Mouse (Mus musculus): ENCODE results near the gene Mns1. TPM values are rescaled to one million over a fixed set of nuclear protein-coding genes. Genes with fewer than 3 reads are reported as not detected.

The Mns1 gene
- 36.4 and 41.9 TPM in 2 replicates for polyA plus RNA-seq (2015; fragmentation: Nextera tagmentation; extraction: Ambion mirVana)

DNA sequence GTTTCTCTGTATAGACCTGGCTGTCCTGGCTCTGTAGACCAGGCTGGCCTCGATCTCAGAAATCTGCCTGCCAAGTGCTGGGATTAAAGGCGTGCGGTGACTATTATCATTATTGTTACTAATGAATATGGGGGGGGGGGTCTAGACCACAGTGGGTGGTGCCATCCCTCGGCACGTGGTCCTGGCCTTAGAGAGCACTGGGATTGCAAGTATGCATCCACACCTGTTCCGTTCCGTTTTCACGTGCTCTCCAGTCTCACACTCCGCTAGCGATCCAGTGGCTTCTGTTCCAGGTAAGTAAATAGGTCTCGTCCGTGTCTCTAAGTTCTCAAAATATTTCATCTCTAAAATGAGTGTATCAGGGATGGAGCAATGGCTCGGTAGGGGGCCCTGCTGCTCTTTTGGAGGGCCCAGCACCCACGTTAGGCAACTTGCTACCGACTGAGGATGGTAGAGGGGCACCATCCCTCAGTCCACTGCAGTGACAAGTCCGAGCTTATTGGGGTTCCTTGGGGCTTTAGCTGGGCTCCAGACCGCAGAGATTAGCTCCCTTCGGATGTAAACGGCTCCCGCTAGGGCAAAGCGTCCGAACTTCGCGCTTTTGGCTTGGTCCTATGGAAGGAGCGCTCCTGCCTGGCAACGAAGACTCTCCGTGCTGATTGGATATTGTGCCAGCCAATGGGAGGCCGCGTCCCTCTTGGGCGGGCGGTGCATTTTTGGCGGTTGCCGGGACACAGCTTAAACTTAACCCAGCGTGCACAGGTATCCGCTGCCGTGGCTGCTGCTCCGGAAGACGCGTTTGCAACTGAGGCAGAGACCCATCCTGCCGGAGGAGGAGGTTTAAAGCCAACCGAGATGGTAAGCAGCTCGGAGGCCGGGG, at the start of gene Mns1:
Mns1 (plus strand) TSS at position 190 of the 880 bp plus-strand sequence.
- peak within 1 kb of the TSS; percentile 70 for H3K9ac ChIP-seq (replicated peaks)

DNA sequence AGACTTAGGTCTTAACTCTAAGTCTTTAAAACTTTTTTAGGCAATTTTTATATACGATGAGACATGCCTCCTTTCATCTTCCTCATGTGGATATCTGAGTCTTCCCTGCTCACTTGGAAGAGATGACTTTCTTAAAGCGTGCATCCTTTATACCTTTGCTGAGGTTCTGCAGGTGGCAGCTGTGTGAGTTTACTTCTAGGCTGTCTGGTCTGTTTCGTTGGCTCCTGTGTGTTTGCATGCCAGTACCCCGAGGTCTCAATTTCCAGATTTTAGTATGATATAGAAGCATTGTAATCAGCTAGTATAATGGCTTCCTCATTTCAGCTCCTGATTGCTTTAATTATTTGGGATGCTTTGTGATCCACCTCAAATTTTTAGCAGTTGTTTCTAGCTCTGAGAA, 48.9 kb upstream of the Mns1 start:
- ATAC-seq = no peak
- no peaks in the 10 kb centered on the region for H3K36me3 ChIP-seq (replicated peaks; ENCODE audit: insufficient read depth, low read length)
- no peaks in the 10 kb centered on the region for H3K27me3 ChIP-seq (ENCODE audit: insufficient read depth, low read length)
- 74% methylated on average over 4 of the region's 4 CpGs for WGBS (ENCODE audit: insufficient replicate concordance)
- H3K4me1 ChIP-seq (ENCODE audit: insufficient read depth) = no peaks in the 10 kb centered on the region
- no peak overlapping the region for H3K9ac ChIP-seq (replicated peaks)
- no peak for TF ChIP-seq EP300 (IDR thresholded peaks at IDR 0.05; ENCODE audit: low read depth)
- TF ChIP-seq CTCF (IDR thresholded peaks at IDR 0.05; ENCODE audit: low read depth) = no peak
- H3K4me3 ChIP-seq (ENCODE audit: low read depth, low read length) = no peak overlapping the region
- H3K4me2 ChIP-seq (ENCODE audit: low read depth, low read length) = no peak overlapping the region
- DNase-seq = no peak
- no peaks in the 10 kb centered on the region for H3K9me3 ChIP-seq (ENCODE audit: low read length)
- no peak overlapping the region for H3K27ac ChIP-seq (ENCODE audit: low read depth)

More for the DNA sequence above, at the start of gene Mns1:
- DNase-seq (peak; percentile 97), ATAC-seq (peak; percentile 98)
- TF ChIP-seq EP300 (IDR thresholded peaks at IDR 0.05; ENCODE audit: low read depth) = peak; percentile 24; the same call in 1 of the 2 replicates
- peak; percentile 41; the same call in 1 of the 2 replicates for TF ChIP-seq CTCF (IDR thresholded peaks at IDR 0.05; ENCODE audit: low read depth)
- peak within 1 kb of the TSS; percentile 95 for H3K4me2 ChIP-seq (ENCODE audit: low read depth, low read length)
- no peaks in the 10 kb centered on the region for H3K9me3 ChIP-seq (ENCODE audit: low read length)
- peaks cover 23% of the 10 kb centered on the region for H3K4me1 ChIP-seq (ENCODE audit: insufficient read depth)
- H3K4me3 ChIP-seq (ENCODE audit: low read depth, low read length) = peak within 1 kb of the TSS; percentile 77
- no peaks in the 10 kb centered on the region for H3K27me3 ChIP-seq (ENCODE audit: insufficient read depth, low read length)
- H3K36me3 ChIP-seq (replicated peaks; ENCODE audit: insufficient read depth, low read length) = peaks cover under 1% of the 10 kb centered on the region; the same call in 1 of the 2 replicates
- 2% methylated on average over 43 of the region's 43 CpGs for WGBS (ENCODE audit: insufficient replicate concordance)
- peak within 1 kb of the TSS; percentile 86 for H3K27ac ChIP-seq (ENCODE audit: low read depth)

DNA sequence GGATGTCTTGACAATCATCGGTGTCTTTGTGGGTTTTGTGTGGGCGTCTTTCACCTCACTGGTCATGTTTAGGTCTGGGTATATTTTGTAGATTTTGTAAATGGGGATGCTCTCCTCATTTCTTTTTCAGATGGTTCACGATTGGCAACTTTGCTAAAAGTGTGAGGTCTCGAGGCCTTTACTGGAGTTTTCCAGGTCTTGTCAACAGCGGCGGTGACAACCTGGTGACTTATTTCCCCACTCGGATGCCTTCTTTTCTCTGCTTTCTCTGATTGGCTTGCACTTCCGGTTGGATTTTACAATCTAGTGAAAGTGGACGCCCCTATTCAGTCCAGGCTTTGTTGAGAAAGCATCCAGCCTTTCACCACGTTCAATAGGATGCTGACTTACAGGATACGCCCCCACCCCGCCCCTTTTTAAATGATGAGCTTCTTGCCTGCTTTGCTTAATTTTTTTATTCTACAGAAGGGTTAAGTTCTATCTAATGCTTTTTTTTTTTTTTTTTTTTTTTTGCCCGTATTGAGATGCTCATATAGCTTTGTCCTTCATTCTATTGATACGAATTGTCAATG, 48.3 kb upstream of the Mns1 start:
- DNase-seq (no peak), ATAC-seq (no peak)
- TF ChIP-seq CTCF (IDR thresholded peaks at IDR 0.05; ENCODE audit: low read depth) (no peak), EP300 (IDR thresholded peaks at IDR 0.05; ENCODE audit: low read depth) (no peak)
- Histone ChIP-seq H3K27ac (ENCODE audit: low read depth) (no peak overlapping the region), H3K4me1 (ENCODE audit: insufficient read depth) (no peaks in the 10 kb centered on the region), H3K9ac (replicated peaks) (no peak overlapping the region), H3K4me3 (ENCODE audit: low read depth, low read length) (no peak overlapping the region), H3K27me3 (ENCODE audit: insufficient read depth, low read length) (no peaks in the 10 kb centered on the region), H3K9me3 (ENCODE audit: low read length) (no peaks in the 10 kb centered on the region), H3K4me2 (ENCODE audit: low read depth, low read length) (no peak overlapping the region), H3K36me3 (replicated peaks; ENCODE audit: insufficient read depth, low read length) (no peaks in the 10 kb centered on the region)
- WGBS (ENCODE audit: insufficient replicate concordance) = 75% methylated on average over 14 of the region's 14 CpGs

DNA sequence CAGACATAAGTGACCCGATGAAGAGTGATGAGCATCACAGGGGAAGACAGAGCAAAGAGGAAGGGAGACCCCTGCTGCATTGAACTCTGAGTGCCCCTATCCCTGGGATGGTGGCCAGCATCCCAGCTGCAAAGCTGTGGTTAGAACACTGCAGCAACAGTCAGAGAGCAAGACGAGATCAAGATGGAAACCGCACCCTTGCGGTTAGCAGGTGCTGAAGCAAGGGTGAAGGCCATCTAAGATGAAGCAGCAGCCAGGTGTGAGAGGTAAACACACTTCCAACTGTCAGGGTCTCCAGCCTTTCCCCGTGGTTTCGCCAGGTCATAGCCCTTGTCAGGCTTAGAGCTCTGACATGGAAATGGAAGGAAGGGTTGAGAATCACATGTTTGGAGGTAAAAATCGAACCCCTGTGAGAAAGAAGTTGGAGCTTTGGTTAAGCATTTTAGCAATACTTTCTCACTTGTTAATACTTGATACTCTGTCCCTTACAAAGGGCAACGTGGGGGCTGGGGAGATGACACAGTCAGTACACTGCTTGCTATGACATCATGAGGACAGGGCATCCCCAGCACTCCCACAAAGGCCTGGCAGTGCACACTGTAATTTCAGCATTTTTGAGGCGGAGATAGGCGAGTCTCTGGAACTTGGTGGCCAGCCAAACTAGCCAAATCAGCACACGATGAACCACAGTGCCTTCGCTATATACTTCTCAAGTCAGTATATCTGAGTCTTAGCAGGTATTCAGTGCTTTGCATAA, 47.3 kb upstream of the Mns1 start:
- Histone ChIP-seq H3K36me3 (replicated peaks; ENCODE audit: insufficient read depth, low read length) (no peaks in the 10 kb centered on the region), H3K27ac (ENCODE audit: low read depth) (no peak overlapping the region), H3K9ac (replicated peaks) (no peak overlapping the region), H3K27me3 (ENCODE audit: insufficient read depth, low read length) (no peaks in the 10 kb centered on the region), H3K9me3 (ENCODE audit: low read length) (no peaks in the 10 kb centered on the region), H3K4me1 (ENCODE audit: insufficient read depth) (no peaks in the 10 kb centered on the region), H3K4me2 (ENCODE audit: low read depth, low read length) (no peak overlapping the region), H3K4me3 (ENCODE audit: low read depth, low read length) (no peak overlapping the region)
- TF ChIP-seq EP300 (IDR thresholded peaks at IDR 0.05; ENCODE audit: low read depth) = no peak
- TF ChIP-seq CTCF (IDR thresholded peaks at IDR 0.05; ENCODE audit: low read depth) = no peak
- DNase-seq (no peak), ATAC-seq (no peak)
- WGBS (ENCODE audit: insufficient replicate concordance) = 78% methylated on average over 12 of the region's 12 CpGs

DNA sequence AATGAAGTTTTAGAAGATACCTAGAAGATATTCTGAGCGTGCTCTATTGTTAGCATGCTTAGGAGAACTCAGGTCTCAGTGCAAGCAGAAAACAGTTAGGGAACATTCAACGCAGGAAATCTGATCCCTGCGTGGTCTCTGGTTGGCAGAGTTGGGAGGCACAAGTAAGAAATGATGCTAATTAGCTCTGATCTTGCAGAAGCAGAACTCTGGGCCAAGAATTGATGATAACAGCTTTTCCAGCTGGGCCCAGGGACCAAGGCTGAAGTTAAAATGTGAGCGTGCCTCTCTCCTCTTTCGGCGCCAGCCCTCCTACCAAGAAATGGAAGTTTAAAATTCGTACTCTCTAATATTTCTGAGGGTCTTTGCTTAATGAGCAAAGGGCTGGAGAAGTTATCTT, 45.1 kb upstream of the Mns1 start:
- H3K27me3 ChIP-seq (ENCODE audit: insufficient read depth, low read length) = no peaks in the 10 kb centered on the region
- 78% methylated on average over 7 of the region's 7 CpGs for WGBS (ENCODE audit: insufficient replicate concordance)
- no peak overlapping the region for H3K9ac ChIP-seq (replicated peaks)
- DNase-seq = no peak
- H3K4me2 ChIP-seq (ENCODE audit: low read depth, low read length) = no peak overlapping the region
- ATAC-seq = no peak
- peaks cover 4% of the 10 kb centered on the region; the same call in 1 of the 2 replicates for H3K4me1 ChIP-seq (ENCODE audit: insufficient read depth)
- no peaks in the 10 kb centered on the region for H3K9me3 ChIP-seq (ENCODE audit: low read length)
- no peaks in the 10 kb centered on the region for H3K36me3 ChIP-seq (replicated peaks; ENCODE audit: insufficient read depth, low read length)
- TF ChIP-seq EP300 (IDR thresholded peaks at IDR 0.05; ENCODE audit: low read depth) (no peak), CTCF (IDR thresholded peaks at IDR 0.05; ENCODE audit: low read depth) (no peak)
- no peak overlapping the region for H3K4me3 ChIP-seq (ENCODE audit: low read depth, low read length)
- H3K27ac ChIP-seq (ENCODE audit: low read depth) = no peak overlapping the region

DNA sequence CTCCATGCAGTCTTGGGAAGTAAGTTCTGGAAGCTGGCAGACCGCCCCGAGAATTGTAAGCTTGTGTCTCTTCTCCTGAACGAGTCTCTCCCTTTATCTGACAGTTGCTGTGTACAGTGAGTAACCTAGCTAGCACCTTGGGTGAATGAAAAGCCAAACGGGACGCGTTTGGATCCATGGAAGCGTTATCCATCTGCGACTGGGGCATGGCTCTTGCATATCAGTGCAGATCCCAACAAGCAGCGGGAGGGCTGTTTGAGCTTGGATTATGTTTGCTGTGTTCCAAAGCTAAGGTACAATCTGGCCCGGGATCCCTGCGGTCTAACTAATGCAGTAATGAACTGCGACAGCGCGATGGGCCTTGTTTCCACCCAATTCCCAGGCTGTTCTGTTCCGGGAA, 44.6 kb upstream of the Mns1 start:
- H3K9me3 ChIP-seq (ENCODE audit: low read length) = no peaks in the 10 kb centered on the region
- no peak overlapping the region for H3K4me3 ChIP-seq (ENCODE audit: low read depth, low read length)
- H3K9ac ChIP-seq (replicated peaks) = no peak overlapping the region
- 80% methylated on average over 15 of the region's 15 CpGs for WGBS (ENCODE audit: insufficient replicate concordance)
- TF ChIP-seq CTCF (IDR thresholded peaks at IDR 0.05; ENCODE audit: low read depth) (no peak), EP300 (IDR thresholded peaks at IDR 0.05; ENCODE audit: low read depth) (no peak)
- H3K27ac ChIP-seq (ENCODE audit: low read depth) = no peak overlapping the region
- ATAC-seq (no peak), DNase-seq (no peak)
- H3K4me1 ChIP-seq (ENCODE audit: insufficient read depth) = peaks cover 4% of the 10 kb centered on the region; the same call in 1 of the 2 replicates
- H3K27me3 ChIP-seq (ENCODE audit: insufficient read depth, low read length) = no peaks in the 10 kb centered on the region
- no peaks in the 10 kb centered on the region for H3K36me3 ChIP-seq (replicated peaks; ENCODE audit: insufficient read depth, low read length)
- H3K4me2 ChIP-seq (ENCODE audit: low read depth, low read length) = no peak overlapping the region

Data from liver, postnatal 0 days (tissue).